Mouse (Mus musculus) kidney, postnatal 25 days (tissue): ENCODE measurements around the gene Tmem245.
A peak's percentile ranks its signal among the peaks of the same experiment; 100 is the strongest.

Experiments used
- DNase-seq, 2 experiments: peaks; one replicate each; pipeline ENCODE4 v3.0.0; 2021; ENCODE audit warnings: mixed read lengths in 2 of 2

Gene Tmem245

DNA sequence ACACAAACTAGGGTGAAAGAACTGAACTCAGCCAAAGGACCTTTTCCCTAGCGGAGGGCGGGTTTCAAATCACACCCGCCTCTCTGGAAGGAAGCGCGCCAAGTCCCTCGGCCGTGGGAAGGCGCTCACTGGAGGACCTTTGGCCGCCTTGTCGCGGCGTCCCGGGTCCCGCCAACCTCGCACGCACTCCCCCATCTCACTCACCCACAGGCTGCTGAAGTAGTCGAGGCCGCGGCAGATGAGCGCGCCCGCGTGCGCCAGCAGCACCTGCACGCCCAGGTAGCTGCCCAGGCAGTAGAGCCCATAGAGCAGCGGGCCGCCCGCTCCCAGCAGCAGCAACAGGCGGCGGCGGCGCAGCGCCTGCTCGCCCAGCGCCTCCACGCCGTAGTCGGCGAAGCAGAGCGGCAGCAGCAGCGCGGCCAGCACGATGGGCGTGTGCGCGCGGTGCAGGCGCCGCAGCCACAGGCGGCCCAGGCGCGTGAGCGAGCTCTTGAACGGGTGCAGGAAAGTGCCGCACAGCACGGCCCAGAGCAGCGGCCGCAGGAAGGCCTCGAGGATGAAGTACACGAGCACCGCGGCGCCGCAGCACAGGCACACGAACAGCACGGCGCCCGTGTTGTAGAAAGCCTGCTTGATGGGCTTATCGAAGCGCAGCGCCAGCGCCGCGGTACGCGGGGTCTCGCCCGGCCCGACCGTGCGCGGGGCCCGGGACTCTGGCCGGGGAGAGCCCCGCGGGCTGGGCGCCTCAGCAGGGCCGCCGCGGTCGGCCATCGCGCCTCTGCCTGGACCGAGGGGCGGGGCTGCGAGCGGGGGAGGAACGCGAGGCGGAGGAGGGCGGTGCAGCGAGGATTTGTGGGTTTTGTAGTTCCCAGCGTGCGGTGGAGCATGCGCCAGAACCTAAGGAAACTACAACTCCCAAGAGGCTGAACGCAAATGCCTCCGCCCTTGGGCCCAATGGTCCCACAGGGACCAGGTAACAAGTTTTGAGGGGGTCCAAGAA, at the start of gene Tmem245:
Gene Tmem245 (minus strand): TSS at position 797 of the 1,000 bp plus-strand sequence.
- peak; percentile 96 to 97 for DNase-seq

GRCm38 (mm10) chr4:56993331-56993730, 46.1 kb upstream of the Tmem245 start:
- no peak for DNase-seq

GRCm38 (mm10) chr4:56991951-56992350, 44.7 kb upstream of the Tmem245 start:
- DNase-seq = no peak

- DNase-seq = no peak
These were observed 43.0 kb upstream of the Tmem245 start, which contains the start of gene Frrs1l for GRCm38 (mm10) chr4:56990215-56990584. Gene Frrs1l (minus strand): TSS chr4:56990391.

DNA sequence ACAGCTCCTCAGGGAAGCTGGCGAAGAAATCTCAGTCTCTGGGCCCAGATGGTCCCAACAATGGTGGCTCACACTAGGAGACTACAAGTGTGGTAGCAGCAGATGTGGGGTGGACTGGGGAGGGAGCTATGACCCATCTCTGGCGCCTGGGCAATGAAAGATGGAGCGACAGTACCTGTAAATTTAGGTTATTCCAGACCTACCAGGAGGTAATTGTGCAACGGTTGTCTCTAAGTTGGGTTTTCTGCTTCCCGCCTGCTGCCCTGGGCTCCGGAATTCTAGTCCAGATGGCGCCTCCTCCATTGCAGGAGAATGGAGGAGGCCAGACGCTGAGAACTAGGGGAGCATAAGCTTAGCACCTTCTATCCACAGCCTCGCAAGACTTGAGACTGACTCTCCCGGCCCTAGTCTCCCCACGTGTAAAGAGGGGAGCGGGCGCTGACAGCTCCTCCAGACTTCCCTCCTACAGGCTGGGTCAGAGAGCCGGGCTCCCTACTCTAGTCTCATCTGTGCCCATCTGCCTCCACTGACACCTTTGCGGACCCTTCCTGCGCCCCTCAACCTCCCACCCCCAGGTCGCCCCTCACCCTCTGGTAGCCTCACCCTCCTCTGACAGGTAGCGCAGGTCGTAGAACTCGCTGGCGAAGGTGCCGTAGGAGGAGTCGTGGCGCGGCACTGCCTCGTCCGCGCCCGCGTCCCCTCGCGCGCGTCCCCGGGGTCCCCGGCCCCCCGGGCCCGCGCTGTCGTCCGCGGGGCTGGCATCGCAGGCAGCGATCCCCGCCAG, 42.4 kb upstream of the Tmem245 start:
- DNase-seq = no peak

DNA sequence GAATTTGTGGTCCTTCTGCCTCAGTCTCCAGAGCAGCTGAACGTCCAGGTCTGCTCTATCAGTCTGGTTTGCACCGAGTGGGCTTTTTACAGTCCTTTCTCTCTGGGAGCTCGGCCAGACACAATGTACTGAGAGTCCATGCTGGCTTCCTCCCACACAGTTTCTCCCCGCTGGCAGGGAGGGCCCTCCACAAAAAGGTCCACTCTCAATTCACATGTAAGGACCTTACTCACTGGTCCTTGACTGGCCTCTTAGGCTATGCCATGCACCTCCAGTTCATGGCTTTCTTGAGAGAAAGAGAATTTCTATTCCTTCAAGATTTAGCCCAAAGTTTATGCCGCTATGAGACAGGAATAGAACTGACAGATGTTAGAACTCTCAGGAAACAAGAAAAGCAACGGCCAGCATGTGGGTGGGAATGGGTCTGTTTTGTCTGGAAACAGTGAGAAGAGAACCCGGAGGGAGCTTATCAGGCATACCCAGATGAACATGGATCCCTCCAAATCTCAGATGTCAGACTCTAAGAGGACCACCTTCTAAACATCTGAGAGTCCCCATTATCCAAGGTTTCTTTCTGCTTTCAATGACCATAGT, 18.4 kb upstream of the Tmem245 start:
- DNase-seq = no peak

DNA sequence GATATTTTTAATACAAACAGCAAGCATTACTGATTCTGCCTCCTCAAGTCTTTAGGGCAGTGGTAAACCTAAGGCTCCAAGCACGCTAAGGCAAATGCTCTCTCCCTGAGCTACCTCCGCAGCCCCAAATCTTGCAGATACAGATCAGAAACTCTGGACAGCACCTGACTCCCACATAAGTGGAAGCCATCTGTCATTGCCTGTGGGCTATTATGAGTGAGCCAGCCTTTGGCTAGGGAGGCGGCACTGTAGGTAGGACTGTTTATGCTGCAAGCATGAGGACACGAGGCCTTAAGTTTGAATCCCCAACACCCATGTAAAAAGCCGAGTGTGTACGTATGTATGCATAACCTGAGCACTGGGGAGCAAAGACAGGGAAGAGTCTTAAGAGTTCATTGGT, 16.4 kb upstream of the Tmem245 start:
- no peak for DNase-seq

- DNase-seq = peak; percentile 44 to 48
These were observed 14.2 kb upstream of the Tmem245 start for GRCm38 (mm10) chr4:56961320-56961925.

GRCm38 (mm10) chr4:56957518-56957917, 10.3 kb upstream of the Tmem245 start:
- DNase-seq = peak in 1 of 2 experiments; percentile 45

DNA sequence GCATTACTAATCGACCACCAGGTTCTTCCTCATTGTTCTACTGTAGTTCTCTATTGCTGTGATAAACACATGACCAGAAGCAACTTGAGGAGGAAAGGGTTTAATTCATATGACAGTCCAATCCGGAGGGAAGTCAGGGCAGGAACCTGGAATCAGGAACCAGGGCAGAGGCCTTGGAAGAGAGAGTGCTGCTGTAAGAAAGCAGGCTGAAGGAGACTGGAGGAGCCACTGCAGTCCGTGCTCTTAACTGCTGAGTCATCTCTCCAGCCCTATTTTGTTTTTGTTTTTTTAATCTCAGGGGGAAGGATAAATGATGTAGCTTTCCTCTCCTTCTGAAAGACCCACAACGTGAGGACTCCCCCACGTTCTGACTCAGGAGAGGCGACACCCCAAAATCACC, 6.0 kb upstream of the Tmem245 start:
- no peak for DNase-seq

- no peak for DNase-seq
These were observed 4.5 kb upstream of the Tmem245 start for GRCm38 (mm10) chr4:56951701-56952100.

DNA sequence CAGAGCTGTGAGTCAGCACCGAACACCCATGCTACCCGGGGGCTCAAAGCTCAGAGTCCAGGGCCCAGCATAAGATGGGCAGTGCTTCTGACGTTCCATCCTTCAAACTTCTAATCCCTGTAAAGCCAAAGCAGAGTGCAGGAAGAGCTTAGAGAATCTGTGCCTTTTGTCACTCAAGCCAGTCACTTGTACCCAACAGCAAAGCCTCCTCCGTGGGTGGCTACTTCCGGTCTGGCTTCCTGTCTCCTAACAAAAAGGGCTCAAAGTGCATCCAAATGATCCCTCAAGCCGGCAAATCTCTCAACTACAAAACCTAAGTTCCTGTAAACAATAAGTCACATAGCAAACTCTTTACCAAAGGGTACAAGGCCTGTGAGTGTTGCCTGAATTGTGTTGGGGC, 2.3 kb upstream of the Tmem245 start:
- DNase-seq = peak in 1 of 2 experiments; percentile 39

GRCm38 (mm10) chr4:56946180-56946579, 1.1 kb downstream of the Tmem245 start:
- DNase-seq = no peak

DNA sequence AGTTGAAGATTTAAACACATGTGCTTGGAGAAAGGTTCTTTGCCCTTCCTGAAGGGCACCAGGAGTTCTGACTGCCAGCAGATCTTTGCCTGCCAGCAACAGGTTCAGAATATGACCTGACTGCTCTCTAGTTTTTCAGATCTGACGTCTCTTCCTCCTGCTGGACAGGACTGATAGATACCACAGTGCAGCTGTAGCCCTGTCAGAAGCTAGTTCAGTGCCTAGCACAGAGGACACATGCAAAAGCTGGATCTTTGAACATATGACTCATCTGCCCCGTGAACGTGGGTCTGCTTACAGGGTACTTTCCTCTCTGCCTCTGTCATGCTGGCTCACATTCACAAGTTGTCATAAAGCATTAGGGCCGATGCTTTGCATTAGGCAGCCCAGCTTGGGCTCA, 3.0 kb downstream of the Tmem245 start:
- DNase-seq = peak; percentile 44 to 74

GRCm38 (mm10) chr4:56943258-56943657, 4.0 kb downstream of the Tmem245 start:
- no peak for DNase-seq

DNA sequence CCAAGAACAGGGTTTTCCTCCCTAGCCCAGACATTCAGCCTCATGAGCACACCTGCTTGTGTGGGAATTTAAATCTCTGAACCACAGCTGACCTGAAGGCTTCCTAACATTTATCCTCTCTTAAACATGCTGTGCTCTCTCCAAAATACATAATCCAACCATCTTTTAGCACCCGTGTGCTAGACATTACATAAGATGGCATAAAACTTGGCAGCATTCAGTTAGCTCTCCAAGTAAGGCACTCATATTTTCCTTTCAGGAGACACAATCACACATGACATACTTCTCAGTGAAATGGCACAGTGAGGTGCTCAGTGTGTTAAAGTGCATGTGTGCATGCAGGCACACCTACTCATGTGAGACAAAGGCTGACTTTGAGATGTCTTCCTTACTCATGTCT, 4.7 kb downstream of the Tmem245 start:
- no peak for DNase-seq

DNA sequence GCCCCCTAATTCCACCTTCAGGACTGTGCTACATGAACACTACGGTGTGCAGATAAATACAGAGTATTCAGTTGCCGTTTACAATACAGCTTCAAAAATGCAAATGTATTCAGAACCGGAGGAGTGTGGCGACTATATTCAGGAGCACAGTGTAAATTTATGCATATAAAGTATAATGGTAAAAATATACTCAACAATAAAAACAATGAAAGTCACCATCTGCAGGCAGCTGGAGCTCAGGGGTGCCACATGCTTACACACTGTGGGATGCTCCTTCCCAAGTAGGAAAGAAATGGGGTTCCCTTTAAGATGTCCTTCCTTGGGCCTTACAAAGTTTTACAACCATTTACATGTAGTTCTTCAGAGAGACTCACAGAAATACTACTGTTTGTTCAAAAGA, 5.8 kb downstream of the Tmem245 start:
- DNase-seq = no peak

DNA sequence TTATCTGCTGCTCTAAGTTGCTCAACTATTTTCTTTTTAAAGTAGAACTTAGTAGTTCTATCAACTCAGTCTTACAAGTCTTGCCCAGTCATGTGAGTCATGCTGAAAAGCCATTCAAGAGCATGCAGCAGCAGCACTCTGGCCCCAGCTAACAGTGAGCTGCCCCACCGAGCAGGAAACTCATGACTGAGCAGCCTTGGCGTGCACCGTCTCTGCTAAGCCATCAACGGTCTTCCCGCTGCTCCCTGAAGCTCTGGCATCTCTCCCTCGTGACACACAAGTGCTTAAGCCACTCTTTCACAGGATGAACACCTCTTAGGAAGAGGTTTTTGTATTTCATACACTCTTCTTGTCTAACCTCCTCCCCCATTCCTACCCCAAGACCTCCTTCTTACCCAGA, 10.1 kb downstream of the Tmem245 start:
- peak; percentile 59 to 79 for DNase-seq

DNA sequence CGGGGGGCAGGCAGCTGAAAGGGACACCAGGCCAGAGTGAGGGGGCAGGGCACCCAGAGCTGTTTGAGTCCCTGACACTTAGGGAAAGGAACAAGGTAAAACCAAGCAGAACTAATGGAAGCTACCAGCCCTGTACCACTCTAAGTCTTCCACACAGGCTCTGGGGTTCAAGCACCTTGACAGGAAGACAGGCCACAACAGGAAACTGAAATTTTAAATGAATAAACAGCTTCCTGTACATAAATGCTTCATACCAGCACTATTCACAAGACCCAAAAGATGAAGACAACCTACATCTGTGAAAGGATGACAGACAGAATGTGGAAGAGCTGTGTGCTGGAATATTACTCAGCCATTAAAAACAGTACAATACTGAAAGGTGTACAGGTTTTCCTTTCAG, 11.9 kb downstream of the Tmem245 start:
- DNase-seq = no peak

- no peak for DNase-seq
These were observed 14.1 kb downstream of the Tmem245 start for GRCm38 (mm10) chr4:56933154-56933553.

DNA sequence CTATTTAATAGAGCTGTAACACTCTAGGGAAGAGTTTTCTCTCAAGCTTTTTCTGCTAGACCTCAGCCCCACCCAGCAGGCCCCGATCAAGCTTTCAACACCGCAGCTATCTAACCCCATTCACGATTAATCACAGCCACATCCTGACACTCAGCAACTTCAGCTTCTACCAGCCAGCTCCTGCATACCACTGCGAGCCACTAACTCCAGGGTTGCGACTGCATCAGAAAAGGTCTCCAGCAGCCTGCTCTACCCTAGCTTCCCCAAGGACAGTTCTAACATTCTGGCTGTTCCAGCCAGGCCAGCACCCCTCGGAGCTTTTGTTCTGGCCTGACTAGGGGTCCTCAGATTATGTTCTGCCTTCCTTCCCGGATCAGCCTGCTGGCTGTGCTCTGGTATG, 15.1 kb downstream of the Tmem245 start:
- no peak for DNase-seq

DNA sequence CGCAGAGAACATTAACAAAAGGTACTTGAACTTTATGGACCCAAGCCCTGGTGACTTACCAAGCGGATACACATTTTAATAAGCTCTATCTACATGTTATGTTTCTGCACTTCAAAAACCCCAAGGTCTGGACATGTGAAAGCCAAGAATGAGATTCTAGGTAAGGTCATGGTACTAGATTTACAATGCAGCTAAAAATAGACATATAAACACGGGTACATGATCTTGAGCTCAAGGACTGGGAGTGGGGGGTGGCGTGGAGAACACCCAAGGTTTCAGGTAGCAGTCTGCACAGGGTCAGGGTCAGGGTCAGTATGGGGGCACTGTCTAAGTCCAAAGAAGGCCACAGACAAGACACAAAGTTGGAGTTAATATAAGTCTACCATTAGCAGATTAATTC, 16.9 kb downstream of the Tmem245 start:
- DNase-seq = peak in 1 of 2 experiments; percentile 58

- no peak for DNase-seq
These were observed 20.3 kb downstream of the Tmem245 start for GRCm38 (mm10) chr4:56926971-56927370.
